Mouse (Mus musculus) left cerebral cortex, adult 18-20 months (tissue): ENCODE measurements at regions not wholly inside any gene's neighbourhood (a gene's known extent, or its start where the extent isn't known, plus 50 kb on each side); places are given as distances from the start of the nearest gene placed in this dataset.
A peak's percentile ranks its signal among the peaks of the same experiment; 100 is the strongest.

Experiments used
- DNase-seq, 2 experiments: peaks; one replicate each; pipeline ENCODE4 v3.0.0; 2021 to 2022; ENCODE audit warnings: low spot score in 2 of 2, mixed read lengths in 1 of 2

GRCm38 (mm10) chr4:84099071-84099470 lies 573.7 kb downstream of the Ccdc171 start:
- DNase-seq, result no peak

- DNase-seq, result no peak
These were observed 573.2 kb downstream of the Bnc2 start for GRCm38 (mm10) chr4:84101923-84102322.

DNA sequence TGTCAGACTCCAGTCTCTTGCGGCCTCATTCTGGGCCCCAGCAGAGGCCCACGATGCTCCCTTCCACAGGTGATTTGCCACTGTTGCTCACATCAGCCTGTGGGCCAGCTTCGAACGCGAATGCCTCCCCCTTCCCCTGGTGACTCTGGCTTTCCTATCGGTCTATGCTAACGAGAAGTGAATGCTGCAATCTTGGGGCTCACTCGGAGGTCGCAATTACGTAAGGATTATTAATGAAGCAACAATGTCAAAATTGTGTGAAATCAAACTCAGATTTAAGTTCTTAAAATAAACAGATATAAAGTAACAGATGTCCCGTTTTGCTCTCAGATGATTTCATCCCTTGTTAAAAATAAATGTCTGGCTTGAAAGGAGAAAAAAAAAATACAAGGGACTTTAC lies 572.3 kb downstream of the Bnc2 start:
- no peak for DNase-seq

DNA sequence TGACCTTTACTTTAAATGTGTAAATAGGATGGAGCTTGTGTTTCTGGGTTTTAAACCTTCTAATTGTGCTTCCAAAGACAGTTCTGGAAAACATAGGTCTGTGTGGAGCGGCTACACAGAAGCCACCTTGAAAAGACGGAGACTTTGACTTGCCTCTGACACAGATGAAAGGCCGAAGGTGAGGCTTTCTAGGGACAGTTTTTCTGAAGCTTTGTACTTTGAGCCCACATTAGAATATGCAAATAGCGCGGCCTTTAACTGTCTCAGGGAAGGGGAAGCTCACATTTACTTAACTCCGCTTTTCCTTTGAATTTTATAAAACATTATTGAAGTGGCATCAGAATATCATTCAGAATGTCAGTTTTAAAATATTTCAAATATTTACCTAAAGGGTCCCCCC lies 566.5 kb downstream of the Bnc2 start:
- DNase-seq, result no peak

DNA sequence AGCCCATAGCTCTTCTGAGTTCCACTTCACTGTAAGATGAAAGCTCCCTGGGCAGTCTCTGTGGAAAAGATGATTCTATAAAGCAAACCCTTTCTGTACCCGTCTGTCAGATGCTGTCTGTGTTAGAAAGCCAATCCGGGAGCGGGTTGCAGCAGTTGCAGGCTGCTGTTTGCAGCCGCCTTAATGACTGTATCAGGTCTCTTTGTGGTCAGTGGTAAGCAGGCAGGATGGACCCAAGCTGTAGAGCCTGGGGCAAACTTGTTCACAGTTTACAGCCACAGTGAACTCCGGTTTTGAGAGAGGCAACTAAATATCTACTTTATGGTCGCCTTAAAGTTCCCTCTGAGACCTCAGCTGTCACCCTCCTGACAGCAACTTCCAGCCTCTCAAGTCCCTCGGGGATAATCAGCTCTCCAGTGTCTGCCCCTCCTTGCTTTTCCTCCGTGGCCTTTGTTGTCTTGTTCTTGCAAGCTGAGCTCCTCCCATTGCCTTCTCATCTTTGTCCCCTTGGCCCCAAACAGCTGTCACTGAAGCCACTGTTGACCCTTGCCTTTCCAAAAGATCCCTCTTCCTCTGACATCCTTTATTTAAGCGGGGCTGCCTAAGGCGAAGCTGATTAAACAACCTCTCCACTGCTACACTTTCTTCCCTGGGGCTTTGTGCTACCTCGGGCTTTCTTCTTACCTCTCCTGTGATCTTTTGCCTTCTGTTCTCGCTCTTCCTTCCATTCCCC lies 565.1 kb downstream of the Bnc2 start:
- DNase-seq, result no peak

- no peak for DNase-seq
These were observed 560.7 kb downstream of the Bnc2 start for GRCm38 (mm10) chr4:84114162-84115040.

DNA sequence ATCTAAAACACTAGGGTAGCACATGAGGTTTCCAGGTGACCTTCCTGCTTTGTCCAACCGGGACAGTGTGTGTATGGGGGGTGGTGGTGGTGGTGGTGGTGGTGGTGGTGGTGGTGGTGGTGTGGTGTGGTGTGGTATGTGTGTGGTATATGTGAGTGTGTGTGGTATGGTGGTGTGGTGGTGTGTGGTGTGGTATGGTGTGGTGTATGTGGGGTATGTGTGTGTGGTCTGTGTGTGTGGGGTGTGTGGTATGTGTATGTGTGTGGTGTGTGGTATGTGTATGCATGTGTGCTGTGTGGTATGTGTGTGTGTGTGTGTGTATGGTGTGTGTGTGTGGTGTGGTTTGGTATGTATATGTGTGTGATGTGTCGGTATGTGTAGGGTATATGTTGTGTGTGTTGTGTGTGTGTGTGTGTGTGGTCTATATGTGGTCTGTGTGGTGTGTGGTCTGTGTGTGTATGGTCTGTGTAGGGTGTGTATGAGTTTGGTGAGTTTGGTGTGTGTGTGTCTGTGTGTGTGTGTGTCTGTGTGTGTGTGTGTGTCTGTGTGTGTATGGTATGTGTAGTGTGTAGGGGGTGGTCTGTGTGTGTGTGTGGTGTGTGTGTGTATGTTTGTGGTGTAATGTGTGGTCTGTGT lies 556.7 kb downstream of the Bnc2 start:
- no peak for DNase-seq

GRCm38 (mm10) chr4:84119616-84120015 lies 555.5 kb downstream of the Bnc2 start:
- DNase-seq, result no peak

GRCm38 (mm10) chr4:84120330-84120729 lies 554.7 kb downstream of the Bnc2 start:
- DNase-seq, result no peak

GRCm38 (mm10) chr4:84121442-84121841 lies 553.6 kb downstream of the Bnc2 start:
- no peak for DNase-seq

- no peak for DNase-seq
These were observed 548.7 kb downstream of the Bnc2 start for GRCm38 (mm10) chr4:84126400-84126799.

GRCm38 (mm10) chr4:84127380-84127779 lies 547.7 kb downstream of the Bnc2 start:
- no peak for DNase-seq

GRCm38 (mm10) chr4:84130840-84131547 lies 544.1 kb downstream of the Bnc2 start:
- DNase-seq, result no peak

DNA sequence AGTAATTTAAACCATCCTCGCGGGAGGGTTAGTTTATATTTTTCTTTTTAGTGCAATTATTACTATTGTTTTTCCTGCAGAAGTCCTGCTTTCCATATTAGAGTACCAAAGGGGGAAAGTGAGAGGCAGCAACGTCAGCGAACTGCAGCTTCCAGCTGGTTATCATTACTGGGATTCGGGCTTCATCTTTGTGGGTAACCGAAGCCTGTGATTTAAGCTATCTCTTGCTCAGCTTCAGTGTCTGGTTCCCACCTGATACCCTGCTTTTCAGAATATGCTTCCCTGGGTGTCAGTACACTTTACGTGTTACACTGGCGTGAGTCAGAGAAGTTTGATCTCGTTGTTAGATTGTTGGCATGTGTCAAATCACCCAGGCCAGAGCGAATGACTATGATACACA lies 539.3 kb downstream of the Bnc2 start:
- DNase-seq, result no peak

DNA sequence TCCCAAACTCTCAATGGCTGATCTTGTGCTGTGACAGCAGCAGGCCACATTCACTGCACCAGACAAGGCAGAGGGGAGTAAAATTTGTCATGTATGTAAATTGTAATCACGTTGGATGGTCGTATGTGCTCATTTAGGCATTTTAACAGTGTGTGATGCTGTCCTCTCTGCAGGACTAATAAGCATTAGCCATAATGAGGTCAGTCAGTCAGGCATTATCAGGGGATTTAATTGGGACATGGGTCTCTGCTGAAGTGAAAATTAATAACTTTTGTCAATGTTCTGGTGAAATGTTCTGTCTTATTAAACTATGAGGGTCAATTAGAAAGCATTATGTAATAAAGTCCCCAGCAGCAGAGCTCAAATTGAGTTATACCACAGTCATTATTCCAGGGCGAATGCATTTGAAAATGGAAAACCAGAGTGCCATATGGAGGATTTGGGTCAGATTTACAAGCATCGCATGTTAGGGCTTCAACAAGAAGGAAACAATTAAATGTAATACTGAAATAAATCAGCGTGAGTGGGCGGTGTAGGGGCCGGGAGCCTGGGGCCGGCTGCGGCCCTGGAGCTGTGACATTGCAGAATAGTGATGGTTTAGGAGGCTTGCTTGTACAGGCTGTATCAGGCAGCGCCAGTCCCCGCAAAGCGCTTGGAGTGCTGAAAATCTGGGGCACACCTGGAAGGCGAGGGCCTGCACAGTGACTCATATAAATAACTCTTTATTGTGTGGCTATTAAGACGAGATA lies 537.7 kb downstream of the Bnc2 start:
- peak in 1 of 2 experiments; percentile 8 for DNase-seq

GRCm38 (mm10) chr4:84149149-84150050 lies 525.7 kb downstream of the Bnc2 start:
- no peak for DNase-seq

DNA sequence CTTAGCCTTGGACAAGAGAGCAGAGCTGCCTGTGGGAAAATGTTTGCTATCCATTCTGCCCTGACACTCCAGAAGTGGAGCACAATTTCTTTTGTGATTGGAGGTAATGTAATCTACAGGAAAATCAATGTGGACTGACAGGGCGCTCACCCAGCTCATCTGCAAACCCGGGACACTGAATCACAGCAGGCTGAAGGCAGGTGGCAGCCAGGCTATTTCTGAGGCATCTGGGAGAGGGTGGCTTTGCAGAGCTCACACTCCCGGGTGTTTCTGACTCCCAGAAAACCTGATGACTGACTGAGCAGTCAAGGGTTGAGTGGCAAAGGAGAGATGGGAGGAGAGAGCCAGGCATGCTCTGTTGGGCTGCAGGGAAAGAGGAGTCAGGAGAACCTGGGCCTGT lies 524.4 kb downstream of the Bnc2 start:
- DNase-seq, result no peak

- DNase-seq, result no peak
These were observed 523.8 kb downstream of the Bnc2 start for GRCm38 (mm10) chr4:84151247-84151646.

- no peak for DNase-seq
These were observed 523.1 kb downstream of the Bnc2 start for GRCm38 (mm10) chr4:84151971-84152450.
